Mouse (Mus musculus): ENCODE data around the gene Aspg. TPM values are rescaled to one million over a fixed set of nuclear protein-coding genes. Genes with fewer than 3 reads are reported as not detected.

The Aspg gene
- polyA plus RNA-seq, 1 experiment from 2014 or later: 1.4 TPM

DNA sequence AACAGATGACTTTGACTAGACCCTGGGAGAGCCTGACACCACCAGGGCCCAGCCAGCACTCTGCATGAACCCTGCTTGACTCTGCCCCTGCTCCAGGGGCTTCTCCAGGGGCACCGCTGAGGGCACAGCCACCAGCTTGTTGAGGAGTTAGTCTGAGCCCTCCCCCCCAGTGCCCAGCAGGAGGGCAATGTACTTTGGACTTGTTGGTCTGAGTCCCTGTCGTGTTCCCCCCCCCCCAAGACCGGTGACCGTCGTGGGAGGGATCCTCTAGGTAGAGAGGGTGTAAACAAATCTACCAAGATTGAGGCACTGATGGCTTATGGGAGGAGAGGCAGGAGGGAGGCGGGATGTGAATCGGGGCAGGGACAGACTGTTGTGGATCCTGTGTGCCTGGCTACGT, 51.8 kb downstream of the Aspg start:
- Histone ChIP-seq H3K27ac (replicated peaks; ENCODE audit: low read depth, low read length) (no peak overlapping the region), H3K9me3 (ENCODE audit: control insufficient read depth, low read length) (no peaks in the 10 kb centered on the region), H3K9ac (ENCODE audit: low read depth, low read length) (no peak overlapping the region), H3K27me3 (replicated peaks; ENCODE audit: control insufficient read depth, insufficient read depth, low read length) (no peaks in the 10 kb centered on the region), H3K4me2 (ENCODE audit: low read depth, low read length) (no peak overlapping the region), H3K36me3 (ENCODE audit: control insufficient read depth, insufficient read depth, low read length) (peaks cover 14% of the 10 kb centered on the region; the same call in 1 of the 2 replicates), H3K4me3 (ENCODE audit: low read depth, low read length) (no peak overlapping the region), H3K4me1 (ENCODE audit: control insufficient read depth, insufficient read depth, low read length) (peaks cover 11% of the 10 kb centered on the region; the same call in 1 of the 2 replicates)
- DNase-seq (ENCODE audit: low spot score) (no peak), ATAC-seq (ENCODE audit: low read depth) (peak; percentile 61; the same call in 1 of the 2 replicates)
- 62% methylated on average over 8 of the region's 8 CpGs for WGBS

DNA sequence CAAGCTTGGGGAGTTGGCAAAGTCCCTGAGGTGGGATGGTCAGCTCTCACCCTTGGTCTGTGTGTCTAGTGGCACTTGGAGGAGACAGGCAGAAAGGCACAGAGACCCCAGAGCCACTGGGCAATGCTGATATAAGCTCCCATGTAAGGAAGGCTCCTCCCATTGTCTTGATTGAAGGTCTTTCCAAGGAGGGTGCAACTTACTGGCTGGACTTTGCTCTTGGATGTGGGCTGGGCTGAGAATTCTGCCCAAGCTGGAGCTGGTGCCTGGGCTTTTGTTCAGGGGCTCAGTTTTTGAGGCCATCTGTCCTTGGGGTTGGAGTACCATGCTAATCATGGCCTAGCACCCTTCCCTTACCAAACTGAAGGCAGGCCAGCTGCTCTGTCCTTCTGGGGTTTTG, 52.3 kb downstream of the Aspg start:
- DNase-seq (ENCODE audit: low spot score): no peak
- Histone ChIP-seq H3K27me3 (replicated peaks; ENCODE audit: control insufficient read depth, insufficient read depth, low read length) (no peaks in the 10 kb centered on the region), H3K4me3 (ENCODE audit: low read depth, low read length) (no peak overlapping the region), H3K9ac (ENCODE audit: low read depth, low read length) (no peak overlapping the region), H3K4me2 (ENCODE audit: low read depth, low read length) (no peak overlapping the region), H3K27ac (replicated peaks; ENCODE audit: low read depth, low read length) (no peak overlapping the region), H3K9me3 (ENCODE audit: control insufficient read depth, low read length) (no peaks in the 10 kb centered on the region), H3K36me3 (ENCODE audit: control insufficient read depth, insufficient read depth, low read length) (peaks cover 14% of the 10 kb centered on the region; the same call in 1 of the 2 replicates), H3K4me1 (ENCODE audit: control insufficient read depth, insufficient read depth, low read length) (0 out of 2 replicates have a peak, but pooled peaks cover 11% of the 10 kb centered on the region)
- no peak for ATAC-seq (ENCODE audit: low read depth)

DNA sequence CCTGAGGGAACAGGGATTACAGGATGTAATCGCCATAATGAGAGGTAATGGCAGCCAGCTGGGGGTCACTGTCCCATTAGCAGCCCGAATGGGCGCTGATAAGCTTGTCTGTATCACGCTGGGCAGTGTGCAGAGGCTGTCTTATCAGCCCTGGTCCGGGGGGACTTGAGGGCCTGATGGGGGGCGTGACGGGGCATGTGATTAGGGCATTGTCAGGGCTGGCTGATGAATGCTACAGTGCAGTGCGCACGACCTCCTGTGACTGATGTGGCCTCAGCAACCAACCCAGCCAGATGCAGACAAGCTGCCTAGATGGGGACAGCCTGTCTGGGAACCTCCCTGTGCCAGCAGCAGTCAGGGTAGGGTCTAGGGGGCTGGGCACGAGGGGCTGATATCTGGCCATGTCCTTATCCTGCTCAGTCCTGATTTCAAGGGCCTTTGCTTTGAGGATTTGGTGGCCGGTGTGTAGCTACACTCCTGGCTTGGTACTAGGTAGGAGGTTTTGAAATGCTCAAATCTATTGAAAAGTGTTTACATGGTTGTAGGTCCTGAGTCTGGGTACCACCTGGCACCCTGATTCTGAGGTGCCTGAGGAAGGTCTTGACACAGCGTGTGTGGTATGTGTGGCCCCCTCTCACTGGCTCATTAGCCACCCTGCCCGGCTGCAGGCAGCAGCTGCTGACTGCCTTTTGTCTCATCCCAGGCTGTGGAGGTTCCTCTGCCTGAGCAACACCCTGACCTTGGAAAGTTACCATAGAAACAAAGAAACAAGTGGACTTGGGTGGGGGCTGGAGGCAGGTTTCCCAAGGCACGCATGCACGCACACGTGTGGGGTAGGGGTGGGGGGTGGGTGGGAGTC, 57.7 kb downstream of the Aspg start:
- Histone ChIP-seq H3K27ac (replicated peaks; ENCODE audit: low read depth, low read length) (no peak overlapping the region), H3K9ac (ENCODE audit: low read depth, low read length) (no peak overlapping the region), H3K9me3 (ENCODE audit: control insufficient read depth, low read length) (no peaks in the 10 kb centered on the region), H3K27me3 (replicated peaks; ENCODE audit: control insufficient read depth, insufficient read depth, low read length) (no peaks in the 10 kb centered on the region), H3K4me1 (ENCODE audit: control insufficient read depth, insufficient read depth, low read length) (peaks cover 6% of the 10 kb centered on the region), H3K4me2 (ENCODE audit: low read depth, low read length) (no peak overlapping the region), H3K4me3 (ENCODE audit: low read depth, low read length) (no peak overlapping the region), H3K36me3 (ENCODE audit: control insufficient read depth, insufficient read depth, low read length) (0 out of 2 replicates have a peak, but pooled peaks cover 8% of the 10 kb centered on the region)
- ATAC-seq (ENCODE audit: low read depth) (peak; percentile 59; the same call in 1 of the 2 replicates), DNase-seq (ENCODE audit: low spot score) (no peak)
- WGBS: 31% methylated on average over 16 of the region's 16 CpGs

DNA sequence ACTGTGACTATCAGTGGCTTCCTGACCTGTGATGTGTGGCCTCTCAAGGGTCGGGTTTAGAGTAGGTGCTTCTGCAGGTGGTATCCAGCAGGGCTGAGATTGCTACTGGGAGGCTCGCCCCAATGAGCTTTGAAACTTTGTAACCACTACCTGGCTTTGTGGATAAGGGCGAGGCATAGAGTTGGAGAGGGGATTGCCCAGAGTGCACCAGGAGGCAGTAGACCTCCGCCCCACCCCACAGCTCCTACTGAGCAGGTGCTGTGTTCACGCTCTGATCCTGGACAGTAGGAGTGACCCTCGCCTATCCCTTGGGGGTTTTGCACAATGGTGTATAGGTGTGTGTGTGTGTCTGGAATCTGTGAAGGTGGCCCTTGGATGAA, 58.4 kb downstream of the Aspg start:
- H3K36me3 ChIP-seq (ENCODE audit: control insufficient read depth, insufficient read depth, low read length): peaks cover 12% of the 10 kb centered on the region; the same call in 1 of the 2 replicates
- H3K4me3 ChIP-seq (ENCODE audit: low read depth, low read length): no peak overlapping the region
- H3K9ac ChIP-seq (ENCODE audit: low read depth, low read length): no peak overlapping the region
- DNase-seq (ENCODE audit: low spot score): no peak
- no peak for ATAC-seq (ENCODE audit: low read depth)
- WGBS: 76% methylated on average over 6 of the region's 6 CpGs
- H3K4me2 ChIP-seq (ENCODE audit: low read depth, low read length): no peak overlapping the region
- H3K27ac ChIP-seq (replicated peaks; ENCODE audit: low read depth, low read length): no peak overlapping the region
- no peaks in the 10 kb centered on the region for H3K9me3 ChIP-seq (ENCODE audit: control insufficient read depth, low read length)
- H3K27me3 ChIP-seq (replicated peaks; ENCODE audit: control insufficient read depth, insufficient read depth, low read length): no peaks in the 10 kb centered on the region
- peaks cover 11% of the 10 kb centered on the region for H3K4me1 ChIP-seq (ENCODE audit: control insufficient read depth, insufficient read depth, low read length)

DNA sequence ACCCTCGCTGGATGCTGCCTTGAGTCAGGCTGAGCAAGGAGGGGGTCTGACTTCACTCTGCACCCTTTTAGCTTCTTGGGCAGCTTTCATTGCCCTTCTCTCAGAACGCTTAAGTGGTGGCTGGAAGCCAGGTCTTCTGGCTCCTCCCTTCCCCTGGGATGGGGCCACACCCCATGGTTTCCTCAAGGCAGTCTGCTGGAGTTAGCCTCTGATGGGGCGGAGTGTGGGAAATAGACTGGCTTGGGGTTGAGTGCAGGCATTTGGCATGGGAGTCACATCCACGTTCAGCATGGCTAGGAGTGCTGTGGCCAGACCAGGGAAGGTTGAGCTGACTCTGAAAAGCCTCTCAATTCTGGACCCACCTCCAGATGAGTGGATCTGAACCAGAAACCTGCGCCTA, 62.8 kb downstream of the Aspg start:
- Histone ChIP-seq H3K27me3 (replicated peaks; ENCODE audit: control insufficient read depth, insufficient read depth, low read length) (no peaks in the 10 kb centered on the region), H3K4me3 (ENCODE audit: low read depth, low read length) (no peak overlapping the region), H3K4me1 (ENCODE audit: control insufficient read depth, insufficient read depth, low read length) (peaks cover 15% of the 10 kb centered on the region), H3K9me3 (ENCODE audit: control insufficient read depth, low read length) (no peaks in the 10 kb centered on the region), H3K36me3 (ENCODE audit: control insufficient read depth, insufficient read depth, low read length) (peaks cover 19% of the 10 kb centered on the region), H3K9ac (ENCODE audit: low read depth, low read length) (no peak overlapping the region), H3K4me2 (ENCODE audit: low read depth, low read length) (no peak overlapping the region), H3K27ac (replicated peaks; ENCODE audit: low read depth, low read length) (peak overlapping the region; percentile 13; the same call in 1 of the 2 replicates)
- ATAC-seq (ENCODE audit: low read depth) (0 out of 2 replicates have a peak, but pooled peaks have one; percentile 16), DNase-seq (ENCODE audit: low spot score) (peak; percentile 79)
- WGBS: 44% methylated on average over 5 of the region's 5 CpGs

DNA sequence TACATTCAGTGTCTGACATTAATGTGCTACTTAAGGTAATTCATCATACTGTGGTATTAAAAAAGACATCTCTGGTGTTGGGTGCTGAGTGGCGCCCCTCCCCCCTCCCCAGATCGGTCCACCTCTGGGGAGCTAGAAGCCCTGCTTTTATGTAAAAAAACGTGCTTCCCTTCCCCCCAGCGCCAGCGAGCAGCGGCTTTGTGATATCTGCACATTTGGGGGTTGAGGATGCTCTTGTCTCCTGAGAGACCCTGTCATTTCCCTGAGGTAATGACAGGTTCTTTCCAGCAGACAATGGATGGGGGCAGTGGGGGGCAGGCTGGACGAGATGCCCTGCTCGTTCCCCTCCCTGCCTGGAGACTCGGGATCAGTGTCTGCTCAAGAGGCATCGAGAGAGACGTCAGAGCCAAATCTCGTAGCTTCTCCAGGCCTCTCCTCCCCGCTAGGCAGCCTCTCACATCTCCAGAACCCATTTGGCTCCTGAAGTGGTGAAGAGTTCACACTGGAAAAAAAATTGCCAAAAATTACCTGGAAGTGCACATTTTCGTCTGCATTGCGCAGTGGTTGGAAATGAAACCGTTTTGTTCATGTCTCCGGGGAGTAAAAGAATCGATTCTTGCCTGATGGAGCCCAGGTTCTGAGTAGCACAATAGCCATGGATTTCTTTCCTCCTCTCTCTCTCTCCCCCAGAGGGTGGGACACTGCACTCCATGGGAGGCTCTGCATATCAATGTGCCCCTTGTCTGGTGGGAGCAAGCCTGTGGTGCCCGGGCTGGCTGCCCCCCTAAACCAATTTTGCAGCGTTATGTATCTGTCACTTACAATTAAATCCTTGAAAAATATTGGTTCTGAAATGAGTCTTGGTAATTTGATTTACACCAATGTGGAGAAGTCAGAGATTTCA, 64.4 kb downstream of the Aspg start:
- WGBS: 28% methylated on average over 20 of the region's 20 CpGs
- H3K4me2 ChIP-seq (ENCODE audit: low read depth, low read length): no peak overlapping the region
- peaks cover 15% of the 10 kb centered on the region for H3K4me1 ChIP-seq (ENCODE audit: control insufficient read depth, insufficient read depth, low read length)
- no peak overlapping the region for H3K4me3 ChIP-seq (ENCODE audit: low read depth, low read length)
- H3K36me3 ChIP-seq (ENCODE audit: control insufficient read depth, insufficient read depth, low read length): peaks cover 36% of the 10 kb centered on the region
- H3K9me3 ChIP-seq (ENCODE audit: control insufficient read depth, low read length): no peaks in the 10 kb centered on the region
- ATAC-seq (ENCODE audit: low read depth) (no peak; the same call in 1 of the 2 replicates), DNase-seq (ENCODE audit: low spot score) (no peak)
- no peaks in the 10 kb centered on the region for H3K27me3 ChIP-seq (replicated peaks; ENCODE audit: control insufficient read depth, insufficient read depth, low read length)
- H3K27ac ChIP-seq (replicated peaks; ENCODE audit: low read depth, low read length): no peak overlapping the region
- no peak overlapping the region; the same call in 1 of the 2 replicates for H3K9ac ChIP-seq (ENCODE audit: low read depth, low read length)

DNA sequence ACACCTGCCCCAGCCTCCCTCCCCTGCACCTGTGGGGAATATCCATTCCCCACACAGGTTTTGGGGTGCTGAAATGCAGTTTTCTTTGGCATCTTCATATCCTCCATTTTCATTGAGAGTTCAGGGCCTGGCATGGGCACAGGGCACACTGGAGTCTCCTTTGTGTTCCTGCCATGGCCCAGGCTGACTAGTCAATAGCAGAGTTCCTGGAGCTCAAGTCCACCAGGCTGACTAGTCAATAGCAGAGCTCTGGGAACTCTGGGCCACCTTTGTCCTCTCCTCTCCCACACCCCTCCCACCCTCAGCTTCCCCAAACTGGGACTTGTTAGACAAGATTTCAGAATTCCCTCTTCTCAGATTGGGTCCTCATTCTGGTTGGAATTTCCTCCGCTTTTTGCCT, 65.2 kb downstream of the Aspg start:
- no peaks in the 10 kb centered on the region for H3K27me3 ChIP-seq (replicated peaks; ENCODE audit: control insufficient read depth, insufficient read depth, low read length)
- H3K36me3 ChIP-seq (ENCODE audit: control insufficient read depth, insufficient read depth, low read length): peaks cover 43% of the 10 kb centered on the region
- ATAC-seq (ENCODE audit: low read depth): no peak
- 92% methylated on average over 1 of the region's 1 CpGs for WGBS
- H3K27ac ChIP-seq (replicated peaks; ENCODE audit: low read depth, low read length): no peak overlapping the region
- H3K4me1 ChIP-seq (ENCODE audit: control insufficient read depth, insufficient read depth, low read length): peaks cover 15% of the 10 kb centered on the region
- DNase-seq (ENCODE audit: low spot score): no peak
- H3K4me3 ChIP-seq (ENCODE audit: low read depth, low read length): no peak overlapping the region
- H3K9ac ChIP-seq (ENCODE audit: low read depth, low read length): no peak overlapping the region
- no peak overlapping the region for H3K4me2 ChIP-seq (ENCODE audit: low read depth, low read length)
- no peaks in the 10 kb centered on the region for H3K9me3 ChIP-seq (ENCODE audit: control insufficient read depth, low read length)

DNA sequence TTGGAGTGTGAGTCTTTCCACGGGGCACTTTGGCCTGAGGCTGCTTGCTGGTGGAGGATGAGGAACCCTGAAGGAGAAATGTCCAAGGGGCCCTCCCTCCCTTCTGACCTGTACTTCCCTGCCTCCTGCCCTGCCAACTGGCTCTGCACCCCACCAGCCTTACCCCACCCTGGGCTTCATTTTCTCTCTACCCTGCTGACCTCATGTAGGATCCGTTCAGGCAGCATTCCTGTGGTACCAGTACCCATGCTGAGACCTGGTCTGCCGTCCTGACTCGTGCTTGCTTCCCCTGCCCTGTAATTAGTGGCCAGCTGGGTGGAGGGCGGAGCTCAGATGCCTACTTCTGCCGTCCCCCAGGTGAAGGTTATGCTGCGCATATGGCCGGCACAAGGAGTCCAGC, 65.7 kb downstream of the Aspg start:
- peak; percentile 16; the same call in 1 of the 2 replicates for ATAC-seq (ENCODE audit: low read depth)
- no peak for DNase-seq (ENCODE audit: low spot score)
- Histone ChIP-seq H3K4me2 (ENCODE audit: low read depth, low read length) (no peak overlapping the region), H3K4me3 (ENCODE audit: low read depth, low read length) (no peak overlapping the region), H3K27me3 (replicated peaks; ENCODE audit: control insufficient read depth, insufficient read depth, low read length) (no peaks in the 10 kb centered on the region), H3K9me3 (ENCODE audit: control insufficient read depth, low read length) (no peaks in the 10 kb centered on the region), H3K36me3 (ENCODE audit: control insufficient read depth, insufficient read depth, low read length) (peaks cover 49% of the 10 kb centered on the region), H3K27ac (replicated peaks; ENCODE audit: low read depth, low read length) (no peak overlapping the region), H3K4me1 (ENCODE audit: control insufficient read depth, insufficient read depth, low read length) (peaks cover 15% of the 10 kb centered on the region), H3K9ac (ENCODE audit: low read depth, low read length) (no peak overlapping the region)
- 56% methylated on average over 8 of the region's 8 CpGs for WGBS

All from embryonic facial prominence, embryonic 14.5 days (tissue).